Mouse (Mus musculus) layer of hippocampus, postnatal 14 days (tissue): Measurements from ENCODE around the gene Kif1bp. TPM values are rescaled to one million over a fixed set of nuclear protein-coding genes. Genes with fewer than 3 reads are reported as not detected.
"Not testable (repeated sequence)": the region's sequence is repeated elsewhere in the genome, so short reads cannot be mapped to it uniquely, and the experiment has no call there.

ENCODE experiments used
- DNase-seq, 2 experiments: peaks; one replicate each; pipeline ENCODE4 v3.0.0; 2021 to 2022; ENCODE audit warnings: low spot score in 2 of 2, mixed read lengths in 1 of 2
- total RNA-seq, 2 experiments: library from RNA; stranded (reverse); gene quantifications; 2 replicates each; pipeline ENCODE4 v1.2.3; 2021

Kif1bp gene
- total RNA-seq, 2 experiments from 2014 or later, result 184 to 187 TPM

DNA sequence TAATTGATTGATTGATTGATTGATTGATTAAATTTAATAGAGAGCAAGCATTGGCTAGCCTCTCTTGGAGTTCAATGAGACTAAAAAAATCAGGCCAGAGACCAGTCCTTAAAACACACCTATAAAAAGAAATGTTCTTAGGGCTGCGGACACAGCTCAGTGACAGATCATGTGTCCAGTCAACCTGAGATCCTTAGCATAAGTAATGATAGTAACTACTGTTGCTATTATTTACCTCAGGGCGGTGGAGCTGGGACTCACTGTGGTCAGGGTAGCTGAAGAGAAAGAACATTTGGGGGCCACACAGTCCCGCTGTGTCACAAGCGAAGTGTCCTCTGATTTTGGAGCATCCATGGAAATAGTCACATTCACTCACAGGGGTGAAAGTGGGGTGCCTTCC is 65.4 kb downstream of the Kif1bp start:
- no peak for DNase-seq

DNA sequence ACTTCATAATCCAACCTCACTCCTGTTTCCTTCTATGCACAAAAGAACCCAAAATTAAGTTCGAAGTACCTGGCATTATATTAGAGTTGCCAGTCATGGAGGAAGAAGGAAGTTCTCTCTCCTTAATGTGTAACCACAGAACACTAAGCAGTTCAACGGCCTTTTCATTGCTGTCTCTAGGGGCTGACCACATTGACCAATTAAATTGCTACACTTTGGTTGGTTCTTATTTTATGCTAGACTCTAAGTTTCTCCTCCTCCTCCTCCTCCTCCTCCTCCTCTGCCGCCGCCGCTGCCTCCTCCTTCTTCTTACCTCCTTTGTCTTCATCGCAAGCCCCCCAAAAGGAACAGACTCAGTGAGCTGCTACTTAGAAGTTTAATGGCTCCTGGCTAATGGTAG is 66.7 kb downstream of the Kif1bp start:
- DNase-seq, result no peak

DNA sequence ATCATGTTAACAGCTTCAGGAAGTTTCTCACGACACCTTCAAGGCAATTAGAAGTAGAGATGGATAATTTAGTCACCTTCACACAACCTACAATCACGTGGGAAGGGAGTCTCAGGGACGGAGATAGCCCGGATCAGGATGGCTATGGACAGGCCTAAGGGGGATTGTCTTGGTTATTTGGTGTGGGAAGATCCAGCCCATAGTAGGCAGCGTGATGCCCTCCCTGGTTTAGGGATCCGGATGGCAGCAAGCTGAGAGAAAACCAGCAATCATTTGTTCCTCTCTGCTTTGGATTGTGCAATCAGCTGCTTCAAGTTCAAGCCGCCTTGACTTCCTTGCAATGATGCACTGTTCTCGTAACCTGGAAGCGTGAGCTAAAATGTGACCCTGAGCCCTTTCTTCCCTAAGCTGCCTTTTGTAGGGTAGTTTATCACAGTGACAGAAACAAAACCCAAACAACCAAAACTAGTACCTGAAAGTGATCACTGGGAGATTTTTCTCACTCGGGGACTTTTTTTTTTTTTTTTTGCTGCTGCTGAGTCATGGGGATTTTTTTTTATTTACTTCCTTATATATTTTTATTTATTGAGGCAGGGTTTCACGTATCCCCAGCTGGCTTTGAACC is 69.1 kb downstream of the Kif1bp start:
- no peak for DNase-seq

DNA sequence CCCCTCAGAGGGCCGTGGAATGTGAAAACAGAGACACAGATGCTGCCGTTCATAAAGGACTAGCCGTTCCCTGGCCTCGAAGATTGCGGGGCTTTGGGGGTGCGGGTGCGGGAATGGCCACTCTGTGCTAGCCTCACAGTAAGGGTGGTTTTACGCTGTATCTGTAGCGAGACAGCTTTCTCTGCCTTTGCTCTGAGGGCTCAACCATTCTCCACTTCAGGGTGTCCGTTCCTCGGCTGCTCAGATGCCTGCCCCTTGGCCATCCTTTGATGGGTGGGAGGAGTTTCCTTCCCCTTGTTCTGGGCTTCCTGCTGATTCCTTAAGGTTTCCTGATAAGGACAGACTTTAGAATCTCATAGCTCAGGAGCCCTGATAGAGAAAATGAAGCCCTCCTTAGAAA is 69.8 kb downstream of the Kif1bp start:
- DNase-seq, result no peak

DNA sequence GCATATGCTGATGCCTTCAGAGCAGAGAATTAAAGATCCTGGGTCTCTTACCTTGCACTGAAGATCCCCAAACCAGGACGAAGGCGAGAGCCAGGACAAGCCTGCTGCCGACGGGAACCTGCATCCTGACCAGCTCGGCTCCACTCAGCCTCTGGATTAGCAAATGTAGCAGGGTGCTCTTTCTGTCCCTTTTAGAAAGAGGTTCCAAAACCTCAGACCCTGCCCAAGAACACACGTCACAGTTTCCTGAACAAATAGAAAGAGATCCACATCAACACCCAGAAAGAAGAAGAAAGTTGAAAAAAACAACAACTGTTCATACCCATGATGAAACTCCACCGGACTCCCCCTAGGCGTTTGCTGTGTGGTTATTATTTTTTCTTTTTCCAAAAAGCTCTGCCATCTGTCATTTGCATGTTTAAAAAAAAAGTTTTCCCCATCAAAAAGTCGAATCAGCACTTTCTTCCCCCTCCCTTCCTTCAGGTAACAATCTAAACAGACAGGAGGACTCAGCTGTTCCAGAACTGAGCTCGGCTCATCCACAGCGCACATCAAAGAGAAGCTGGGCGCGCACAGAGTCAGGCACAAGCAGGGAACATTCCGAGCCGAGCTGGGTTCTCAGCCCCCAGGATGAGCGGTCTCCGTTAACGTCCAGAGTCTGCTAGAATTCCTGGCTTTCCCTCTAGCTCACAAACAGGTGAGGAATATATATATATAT is 70.5 kb downstream of the Kif1bp start:
- DNase-seq, result peak in 1 of 2 experiments; percentile 36

DNA sequence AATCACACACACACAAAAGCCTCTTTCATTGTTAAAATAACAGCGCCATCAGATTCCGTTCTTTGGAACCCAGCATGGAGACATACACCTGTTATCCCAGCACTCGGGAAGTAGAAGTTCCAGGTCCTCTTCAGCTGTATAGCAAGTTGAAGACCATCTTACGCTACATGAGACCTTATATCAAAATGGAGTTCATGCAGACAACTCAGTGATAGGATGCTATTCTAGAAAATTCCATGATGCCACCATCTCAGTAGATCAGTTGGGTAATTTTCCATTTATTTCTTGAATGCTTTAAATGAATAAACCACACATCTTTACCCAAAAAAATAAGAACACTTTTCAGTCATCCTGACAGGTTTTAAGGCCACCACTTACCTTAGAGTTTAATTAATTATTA is 71.2 kb downstream of the Kif1bp start:
- DNase-seq, result no peak

DNA sequence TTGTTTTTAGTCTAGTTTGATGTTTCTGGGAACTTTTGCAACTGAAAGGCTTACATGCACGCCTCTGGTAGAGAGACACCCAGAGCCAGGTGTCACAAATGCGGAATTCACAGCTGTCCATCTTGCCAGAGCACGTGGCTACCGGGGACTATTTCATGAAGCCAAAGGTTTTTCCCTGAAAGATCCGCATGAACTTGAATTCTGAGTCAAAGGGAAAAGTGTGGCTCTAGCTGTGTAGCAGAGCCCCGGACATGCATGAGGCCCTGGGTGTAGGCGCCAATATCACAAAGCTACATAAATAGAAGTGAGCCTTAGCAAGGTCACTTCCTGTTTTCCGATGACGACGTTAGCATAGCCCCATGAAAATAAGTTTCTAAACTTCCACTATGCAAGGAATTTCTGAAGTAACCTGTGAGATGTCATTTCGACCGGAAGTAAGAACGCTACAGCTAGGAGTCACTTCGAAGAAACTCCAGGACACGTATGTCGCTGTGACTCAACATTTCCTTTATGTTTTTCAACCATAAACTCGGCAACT is 72.2 kb downstream of the Kif1bp start:
- no peak for DNase-seq

DNA sequence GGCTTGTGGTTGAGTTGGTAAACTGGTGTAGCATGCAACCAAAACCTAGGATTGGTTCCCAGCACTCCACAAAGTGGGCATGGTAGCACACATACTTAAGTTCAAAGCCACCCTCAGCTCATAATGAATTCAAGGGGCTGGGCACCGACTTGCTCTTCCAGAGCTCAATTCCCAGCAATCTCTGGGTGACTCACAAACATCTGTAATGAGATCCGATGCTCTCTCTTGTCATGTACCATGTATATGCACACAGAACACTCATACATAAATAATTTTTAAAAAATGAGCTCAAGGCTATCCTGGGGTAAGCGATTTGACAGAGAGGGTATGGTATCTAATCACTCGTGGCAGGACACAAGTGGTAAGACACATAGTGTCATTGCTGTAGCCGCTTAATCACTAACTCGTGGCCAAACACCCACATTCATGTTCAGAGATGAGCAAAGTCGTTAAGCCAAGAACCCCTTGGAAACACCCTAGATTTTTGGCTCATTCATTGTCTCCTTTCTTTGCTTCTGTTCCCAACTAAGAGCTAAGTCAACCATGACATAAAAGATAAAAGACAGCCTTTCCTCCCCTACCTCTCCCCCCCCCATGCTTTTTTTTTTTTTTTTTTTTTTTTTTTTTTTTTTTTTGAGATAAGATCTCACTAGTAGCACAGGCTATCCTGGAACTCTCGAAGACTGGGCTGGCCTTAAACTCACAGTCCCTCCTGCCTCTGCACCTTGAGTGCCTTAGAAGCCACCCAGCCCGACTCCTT is 72.9 kb downstream of the Kif1bp start:
- DNase-seq, result no peak

DNA sequence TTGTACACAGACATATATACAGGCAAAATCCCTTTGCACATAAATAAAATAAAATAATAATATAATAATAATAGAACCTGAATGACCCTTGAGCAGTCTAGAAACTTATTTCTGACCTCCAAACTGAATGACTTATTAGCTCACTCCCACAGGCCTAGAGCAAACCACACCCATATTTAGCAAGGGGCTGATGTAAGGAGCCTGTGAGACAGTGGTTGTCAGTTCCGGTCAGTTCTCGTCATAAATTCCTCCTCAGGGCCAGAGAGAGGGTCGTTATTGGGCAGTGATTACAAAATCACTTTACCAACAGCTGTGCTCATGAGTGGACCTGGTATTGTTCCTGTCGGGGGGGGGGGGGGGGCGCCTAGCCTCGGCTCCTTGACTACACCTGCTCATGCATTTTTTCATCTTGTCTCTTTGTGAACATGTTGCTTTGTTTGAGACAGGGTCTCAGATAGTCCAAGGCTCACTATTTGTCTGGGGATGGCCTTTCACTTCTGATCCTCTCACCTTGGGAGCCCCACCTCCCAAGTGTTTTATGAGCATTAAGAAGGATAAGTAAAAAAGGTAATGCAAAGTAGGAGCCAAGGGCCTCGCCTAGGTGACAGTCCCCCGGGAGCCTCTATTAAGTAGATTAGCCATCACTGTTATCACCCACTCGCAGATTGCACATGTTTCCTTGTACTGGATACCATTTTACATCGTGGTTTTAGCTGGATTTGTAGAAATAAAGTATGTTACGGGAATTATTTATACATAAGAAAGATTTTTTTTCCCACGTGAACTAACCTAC is 74.2 kb downstream of the Kif1bp start:
- no peak for DNase-seq

DNA sequence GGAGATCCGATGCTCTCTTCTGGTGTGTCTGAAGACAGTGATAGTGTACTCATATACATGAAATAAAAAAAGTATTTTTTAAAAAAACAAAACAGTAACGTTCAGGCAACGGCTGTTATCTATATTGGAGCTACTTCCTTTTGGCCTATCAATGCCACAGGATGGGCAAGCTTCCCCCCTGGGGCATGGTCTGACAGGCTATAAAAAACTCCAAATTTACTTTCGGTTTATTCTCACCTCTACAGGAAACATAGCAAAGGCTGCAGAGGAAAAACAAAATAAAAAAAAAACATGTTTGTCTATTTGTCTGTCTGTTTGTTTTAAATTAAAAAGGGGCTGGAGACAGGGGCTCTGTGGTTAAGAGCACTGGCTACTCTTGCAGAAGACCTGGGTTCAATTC is 74.9 kb downstream of the Kif1bp start:
- DNase-seq, result no peak

DNA sequence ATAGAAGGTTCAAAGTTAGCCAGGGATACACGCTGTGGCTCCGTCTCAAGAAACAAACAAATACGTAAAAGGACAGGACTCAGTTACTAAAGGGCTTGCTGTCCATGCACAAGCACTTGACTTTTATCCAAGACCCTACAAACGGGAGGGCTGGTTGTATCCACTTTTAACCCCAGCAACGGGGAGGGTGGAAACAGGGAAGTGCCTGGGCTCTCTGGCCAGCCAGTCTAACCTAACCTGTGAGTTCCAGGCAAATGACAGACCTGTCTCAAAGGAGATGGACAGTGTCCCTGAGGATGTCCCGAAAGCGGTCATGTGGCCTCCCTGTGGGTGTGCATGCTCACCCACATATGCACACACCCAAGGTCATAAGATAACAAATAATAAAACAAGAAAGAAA is 76.3 kb downstream of the Kif1bp start:
- no peak for DNase-seq

DNA sequence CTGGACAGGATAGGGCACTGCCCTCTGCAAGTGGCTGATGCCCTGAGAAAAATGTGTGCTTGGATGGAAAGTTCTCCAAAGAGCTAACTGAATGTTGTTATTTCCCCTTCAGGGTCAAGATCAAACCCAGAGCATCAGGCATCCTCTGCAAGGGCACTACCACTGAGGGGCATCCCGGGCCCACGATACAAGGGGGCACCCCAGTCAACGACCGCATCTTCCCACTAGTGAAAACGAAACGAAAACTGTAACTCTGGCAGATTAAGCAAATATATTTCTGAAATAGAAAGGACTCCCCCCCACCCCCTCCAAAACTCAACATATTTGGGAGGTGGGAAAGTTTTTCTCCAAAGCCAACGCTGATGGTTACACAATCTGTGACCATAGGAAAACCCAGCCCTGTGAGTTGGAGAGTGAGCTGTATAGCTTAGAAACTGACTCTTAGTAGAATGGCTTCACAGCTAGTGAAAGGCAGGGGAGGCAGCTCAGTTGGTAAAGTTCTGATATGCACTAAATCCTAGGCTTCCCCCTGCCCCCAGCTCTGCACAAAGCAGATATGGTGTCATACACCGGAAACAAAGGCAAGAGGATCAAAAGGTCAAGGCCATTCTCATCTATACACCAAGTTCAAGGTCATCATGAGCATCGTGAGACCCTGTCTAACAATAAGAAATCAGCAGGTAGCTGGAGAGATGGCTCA is 77.2 kb downstream of the Kif1bp start:
- no peak for DNase-seq

DNA sequence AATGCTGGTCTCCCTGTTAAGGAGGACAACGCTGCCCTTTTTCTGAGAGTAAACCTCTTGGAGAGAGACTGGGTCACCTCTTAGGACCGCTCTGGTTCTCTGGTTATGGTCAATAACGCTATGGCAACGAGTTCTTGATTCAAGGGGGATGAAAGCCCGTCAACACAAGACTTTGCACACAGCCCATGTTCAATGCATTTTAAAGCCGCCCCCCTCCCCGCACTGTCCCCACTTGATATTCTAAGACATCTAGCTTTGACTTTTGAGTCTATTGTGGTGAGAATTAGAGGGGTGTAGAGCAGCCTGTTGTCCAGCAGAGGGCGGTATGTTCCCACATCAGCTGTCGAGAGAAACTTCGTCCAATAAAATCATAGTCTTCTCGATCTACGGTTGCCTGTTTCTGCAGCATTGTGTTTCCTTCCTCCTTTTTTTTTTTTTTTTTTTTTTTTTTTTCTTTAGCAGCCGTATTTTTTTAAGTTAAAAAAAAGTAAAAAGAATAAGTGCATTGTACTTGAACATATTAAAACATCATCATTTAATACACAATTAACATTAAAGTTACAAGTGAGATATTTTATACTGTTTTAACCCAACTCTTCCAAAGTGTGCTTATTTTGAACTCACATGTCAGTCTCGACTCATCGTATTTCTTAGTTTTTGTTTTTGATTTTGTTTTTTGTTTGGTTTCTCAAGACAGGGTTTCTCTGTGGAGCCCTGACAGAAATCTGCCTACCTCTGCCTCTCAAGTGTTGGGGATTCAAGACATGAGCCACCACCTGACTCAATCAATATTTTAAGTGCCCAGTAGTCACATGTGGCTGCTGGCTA is 78.0 kb downstream of the Kif1bp start:
- peak; percentile 60 to 82 for DNase-seq

DNA sequence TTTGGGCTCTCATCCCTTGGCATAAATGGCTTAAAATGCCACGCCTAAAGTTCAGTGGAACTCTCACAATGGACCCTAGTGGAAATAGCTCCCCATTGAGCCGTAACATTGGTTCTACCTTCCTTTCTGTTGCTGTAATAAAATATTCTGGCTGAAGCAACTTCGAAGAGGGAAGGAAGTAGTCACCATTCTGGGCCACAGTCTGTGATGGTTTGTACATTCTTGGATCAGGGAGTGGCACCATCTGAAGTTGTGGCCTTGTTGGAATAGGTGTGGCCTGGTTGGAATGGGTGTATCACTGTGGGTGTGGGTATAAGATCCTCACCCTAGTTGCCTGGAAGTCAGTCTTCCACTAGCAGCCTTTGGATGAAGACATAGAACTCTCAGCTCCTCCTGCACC is 86.6 kb downstream of the Kif1bp start:
- DNase-seq, result not testable (repeated sequence)

Other genes starting within 250 kb of the Kif1bp start
- 100 to 1,000 TPM; 307 to 312 TPM for gene Hk1, start 198.5 kb downstream of the Kif1bp start, total RNA-seq
- gene Hkdc1, start 156.0 kb downstream of the Kif1bp start, total RNA-seq, result 1 to 10 TPM; 3.2 to 5.7 TPM
- 1 to 10 TPM; 1.6 to 1.8 TPM for gene 4930507D05Rik, start 129.0 kb downstream of the Kif1bp start, total RNA-seq
- 10 to 100 TPM; 20.8 to 22.6 TPM for gene Supv3l1, start 128.7 kb downstream of the Kif1bp start, total RNA-seq
- gene Vps26a, start 91.7 kb downstream of the Kif1bp start, total RNA-seq, result 10 to 100 TPM; 40.3 to 42.2 TPM
- 10 to 100 TPM; 10.0 to 11.9 TPM for gene Srgn, start 51.0 kb downstream of the Kif1bp start, total RNA-seq
- gene Ddx21, start 23.8 kb upstream of the Kif1bp start, total RNA-seq, result 10 to 100 TPM; 24.3 to 26.0 TPM
- 10 to 100 TPM; 79.3 to 86.0 TPM for gene Ddx50, start 72.8 kb upstream of the Kif1bp start, total RNA-seq
- 1 to 10 TPM; 3.2 to 4.2 TPM for gene Stox1, start 147.7 kb upstream of the Kif1bp start, total RNA-seq
- 10 to 100 TPM; 64.6 to 68.3 TPM for gene Ccar1, start 213.8 kb upstream of the Kif1bp start, total RNA-seq